Mouse (Mus musculus) heart, embryonic 14.5 days (tissue): ENCODE results near the gene Agk. TPM values are rescaled to one million over a fixed set of nuclear protein-coding genes. Genes with fewer than 3 reads are reported as not detected.

ENCODE experiments used
- ATAC-seq: fragments of 200-750 bp; cut with Nextera tagmentation; 2 replicates; pipeline ENCODE4 v1.8.0; 2017; ENCODE audit warnings: low read depth, moderate TSS enrichment; ENCODE audit not compliant: insufficient number of reproducible peaks, insufficient read depth, low FRiP score
- H3K27ac ChIP-seq, 2 experiments: fragments of 200-500 bp in 1 of 2; fragments of 300-500 bp in 1 of 2; sonication (generic) in 1 of 2; replicated peaks in 1 of 2; 2 replicates each; pipeline ENCODE4 v1.5.1; 2012 to 2014; ENCODE audit warnings: low read depth in 2 of 2, low read length in 2 of 2, control low read depth in 1 of 2, mild to moderate bottlenecking in 1 of 2, mixed read lengths in 1 of 2; ENCODE audit not compliant: control insufficient read depth in 1 of 2, insufficient read depth in 1 of 2
- H3K27me3 ChIP-seq: fragments of 300-500 bp; sonication (generic); 2 replicates; pipeline ENCODE4 v1.6.1; 2014; ENCODE audit warnings: mild to moderate bottlenecking, low read length, control low read depth; ENCODE audit not compliant: control insufficient read depth, insufficient read depth
- H3K36me3 ChIP-seq: fragments of 300-500 bp; sonication (generic); 2 replicates; pipeline ENCODE4 v1.6.1; 2014; ENCODE audit warnings: mild to moderate bottlenecking, control low read depth, low read length, mixed read lengths; ENCODE audit not compliant: control insufficient read depth, insufficient read depth
- H3K4me1 ChIP-seq, 2 experiments: fragments of 200-500 bp in 1 of 2; fragments of 300-500 bp in 1 of 2; sonication (generic) in 1 of 2; 2 replicates each; pipeline ENCODE4 v1.6.1; 2012 to 2014; ENCODE audit warnings: low read length in 2 of 2, control low read depth in 1 of 2, mixed read lengths in 1 of 2; ENCODE audit not compliant: control insufficient read depth in 2 of 2, insufficient read depth in 2 of 2
- H3K4me2 ChIP-seq: fragments of 300-500 bp; sonication (generic); 2 replicates; pipeline ENCODE4 v1.6.1; 2014; ENCODE audit warnings: mild to moderate bottlenecking, low read length
- H3K4me3 ChIP-seq, 2 experiments: fragments of 200-500 bp in 1 of 2; fragments of 300-500 bp in 1 of 2; sonication (generic) in 1 of 2; 2 replicates each; pipeline ENCODE4 v1.5.1; 2012 to 2014; ENCODE audit warnings: low read length in 2 of 2, mild to moderate bottlenecking in 2 of 2, control low read depth in 1 of 2, low read depth in 1 of 2, moderate library complexity in 1 of 2; ENCODE audit not compliant: control insufficient read depth in 1 of 2, insufficient read depth in 1 of 2
- H3K9ac ChIP-seq: fragments of 300-500 bp; sonication (generic); 2 replicates; pipeline ENCODE4 v1.6.1; 2014; ENCODE audit warnings: mild to moderate bottlenecking, low read length
- H3K9me3 ChIP-seq: fragments of 300-500 bp; sonication (generic); 2 replicates; pipeline ENCODE4 v1.6.1; 2016; ENCODE audit warnings: low read length, control low read depth; ENCODE audit not compliant: control insufficient read depth
- WGBS: fragments of 180-500 bp; shearing (Covaris S2); extraction: QIAGEN DNeasy Blood & Tissue Kit; methylation state at CpG from one replicate; pipeline ENCODE4 v1.1.7; 2014; 5-methylcytosine and 5-hydroxymethylcytosine counted together
- polyA plus RNA-seq: library from polyadenylated mRNA; unstranded; fragments of >200 nt; fragmentation: Nextera tagmentation; extraction: Ambion mirVana; gene quantifications from 2 replicates; pipeline ENCODE4 v1.2.1, GENCODE M21; 2014

Agk gene
- polyA plus RNA-seq, 1 experiment from 2014 or later, result 43.7 TPM

DNA sequence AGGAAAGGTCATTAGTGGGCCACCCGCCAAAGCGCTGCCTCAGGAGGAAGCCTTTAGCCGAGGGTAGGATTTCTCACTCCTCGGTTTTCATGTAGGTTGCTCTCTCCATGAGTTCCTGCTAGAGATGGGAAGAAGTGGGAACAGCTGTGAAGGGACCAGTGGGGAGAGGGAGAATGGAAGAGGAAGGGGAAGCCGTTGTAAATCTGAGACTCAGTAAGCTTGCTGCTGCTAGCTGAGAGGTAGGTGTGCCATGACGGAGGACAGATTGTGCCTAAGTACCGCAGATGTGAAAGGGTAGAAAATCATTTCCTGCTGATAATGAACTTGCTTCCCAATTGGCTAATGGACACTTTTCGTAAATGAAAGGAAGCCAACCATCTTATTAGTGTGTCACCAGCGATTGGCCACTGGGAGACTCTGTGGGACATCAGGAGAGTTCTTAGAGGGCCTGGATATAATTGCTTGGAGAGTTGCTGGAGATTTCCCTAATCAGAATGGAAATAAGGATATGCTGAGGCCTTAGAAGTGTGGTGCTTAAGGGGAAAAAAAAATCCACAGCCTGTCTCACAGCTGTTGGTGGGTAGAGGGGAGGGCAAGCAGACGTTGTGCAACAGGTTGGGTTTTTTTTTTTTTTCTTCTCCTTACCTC lies 118.4 kb downstream of the Agk start:
- Histone ChIP-seq H3K4me3 (no peak overlapping the region), H3K9ac (no peak overlapping the region), H3K4me2 (no peak overlapping the region), H3K27me3 (peaks cover 21% of the 10 kb centered on the region), H3K27ac (no peak overlapping the region), H3K36me3 (no peaks in the 10 kb centered on the region), H3K9me3 (no peaks in the 10 kb centered on the region), H3K4me1 (0 out of 4 replicates have a peak, but pooled peaks cover 0 to 2% of the 10 kb centered on the region in 2 experiments)
- no peak for ATAC-seq
- 21% methylated on average over 10 of the region's 10 CpGs for WGBS

Other genes with a start within 250 kb of the Agk start
- gene E330009J07Rik, start 111.0 kb downstream of the Agk start, polyA plus RNA-seq, result 3.5 and 3.6 TPM in 2 replicates
- not detected in 2 replicates for gene Wee2, start 113.9 kb downstream of the Agk start, polyA plus RNA-seq
- 97.5 and 105 TPM in 2 replicates for gene Ssbp1, start 146.2 kb downstream of the Agk start, polyA plus RNA-seq
- not detected in 2 replicates for gene Tas2r137, start 166.1 kb downstream of the Agk start, polyA plus RNA-seq
- gene Tas2r108, start 168.4 kb downstream of the Agk start, polyA plus RNA-seq, result not detected in 2 replicates
- not detected in 2 replicates for gene Prss37, start 194.3 kb downstream of the Agk start, polyA plus RNA-seq
- gene Olfr461, start 229.9 kb downstream of the Agk start, polyA plus RNA-seq, result not detected in 2 replicates
- gene Olfr460, start 244.3 kb downstream of the Agk start, polyA plus RNA-seq, result not detected in 2 replicates